Mouse (Mus musculus): Measurements from ENCODE around the gene Hormad1. TPM values are rescaled to one million over a fixed set of nuclear protein-coding genes. Genes with fewer than 3 reads are reported as not detected.

The Hormad1 gene
- total RNA-seq (2014; rRNA removed): not detected in 2 replicates
- polyA plus RNA-seq (2012; rRNA removed): not detected in 2 replicates

GRCm38 (mm10) chr3:95559437-95559836 lies at the start of gene Hormad1:
Gene Hormad1, plus strand, starts transcription at chr3:95559677.
- H3K9ac ChIP-seq (ENCODE audit: low read depth, low read length): no peak within 1 kb of the TSS
- H3K4me1 ChIP-seq (ENCODE audit: control insufficient read depth, insufficient read depth, low read length): no peaks in the 10 kb centered on the region
- no peaks in the 10 kb centered on the region for H3K27me3 ChIP-seq (ENCODE audit: control insufficient read depth, insufficient read depth, low read length)
- no peak for TF ChIP-seq POLR2A (IDR thresholded peaks at IDR 0.05; ENCODE audit: extremely low read depth, insufficient read depth, low read length)
- TF ChIP-seq CTCF (IDR thresholded peaks at IDR 0.05; ENCODE audit: low read depth, low read length): no peak
- H3K4me3 ChIP-seq (ENCODE audit: insufficient read depth, low read depth, low read length): no peak within 1 kb of the TSS
- no peak within 1 kb of the TSS for H3K27ac ChIP-seq (replicated peaks; ENCODE audit: insufficient read depth, low read depth, low read length)
- WGBS: 92% methylated on average over 27 of the region's 27 CpGs
- no peaks in the 10 kb centered on the region for H3K79me2 ChIP-seq (ENCODE audit: control insufficient read depth, insufficient read depth, low read length)
- no peak for DNase-seq (ENCODE audit: extremely low read depth, low read depth, low spot score)
- H3K36me3 ChIP-seq (ENCODE audit: control insufficient read depth, insufficient read depth, low read length): no peaks in the 10 kb centered on the region

DNA sequence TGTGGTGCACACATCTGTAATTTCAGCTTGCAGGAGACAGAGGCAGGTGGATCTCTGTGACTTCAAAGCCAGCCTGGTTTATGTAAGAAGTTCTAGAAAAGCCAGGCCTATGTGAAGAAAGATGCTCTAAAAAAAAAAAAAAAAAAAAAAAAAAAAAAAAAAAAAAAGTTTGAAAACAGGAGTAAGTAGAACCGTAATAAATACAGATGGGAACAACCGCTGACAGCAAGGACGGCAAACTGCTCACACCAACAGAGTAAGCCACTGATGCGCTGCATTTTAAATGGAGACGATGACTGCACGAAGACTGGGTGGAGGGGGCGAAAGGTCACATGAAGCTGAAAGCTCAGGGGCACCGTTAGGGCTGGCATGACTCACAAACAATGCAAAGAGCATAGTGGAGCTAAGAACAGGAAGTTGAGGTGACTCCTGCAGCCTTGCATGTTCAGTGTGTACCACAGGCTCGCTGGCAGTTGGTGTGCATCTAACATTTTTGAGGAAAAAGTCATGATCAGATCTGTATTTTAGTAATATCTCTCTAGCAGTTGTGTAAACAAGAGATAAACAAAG lies 47.8 kb upstream of the Hormad1 start:
- no peaks in the 10 kb centered on the region for H3K4me1 ChIP-seq (ENCODE audit: control insufficient read depth, insufficient read depth, low read length)
- no peaks in the 10 kb centered on the region for H3K79me2 ChIP-seq (ENCODE audit: control insufficient read depth, insufficient read depth, low read length)
- no peak overlapping the region for H3K27ac ChIP-seq (replicated peaks; ENCODE audit: insufficient read depth, low read depth, low read length)
- WGBS: 80% methylated on average over 9 of the region's 9 CpGs
- peaks cover 4% of the 10 kb centered on the region; the same call in 1 of the 2 replicates for H3K36me3 ChIP-seq (ENCODE audit: control insufficient read depth, insufficient read depth, low read length)
- no peak overlapping the region for H3K9ac ChIP-seq (ENCODE audit: low read depth, low read length)
- no peak overlapping the region for H3K4me3 ChIP-seq (ENCODE audit: insufficient read depth, low read depth, low read length)
- TF ChIP-seq CTCF (IDR thresholded peaks at IDR 0.05; ENCODE audit: low read depth, low read length) (no peak), POLR2A (IDR thresholded peaks at IDR 0.05; ENCODE audit: extremely low read depth, insufficient read depth, low read length) (no peak)
- H3K27me3 ChIP-seq (ENCODE audit: control insufficient read depth, insufficient read depth, low read length): no peaks in the 10 kb centered on the region
- no peak for DNase-seq (ENCODE audit: extremely low read depth, low read depth, low spot score)

GRCm38 (mm10) chr3:95516614-95517041 lies 42.8 kb upstream of the Hormad1 start:
- TF ChIP-seq POLR2A (IDR thresholded peaks at IDR 0.05; ENCODE audit: extremely low read depth, insufficient read depth, low read length) (no peak), CTCF (IDR thresholded peaks at IDR 0.05; ENCODE audit: low read depth, low read length) (no peak)
- Histone ChIP-seq H3K79me2 (ENCODE audit: control insufficient read depth, insufficient read depth, low read length) (no peaks in the 10 kb centered on the region), H3K9ac (ENCODE audit: low read depth, low read length) (no peak overlapping the region), H3K27ac (replicated peaks; ENCODE audit: insufficient read depth, low read depth, low read length) (no peak overlapping the region), H3K4me3 (ENCODE audit: insufficient read depth, low read depth, low read length) (no peak overlapping the region), H3K4me1 (ENCODE audit: control insufficient read depth, insufficient read depth, low read length) (no peaks in the 10 kb centered on the region; the same call in 1 of the 2 replicates), H3K27me3 (ENCODE audit: control insufficient read depth, insufficient read depth, low read length) (no peaks in the 10 kb centered on the region), H3K36me3 (ENCODE audit: control insufficient read depth, insufficient read depth, low read length) (no peaks in the 10 kb centered on the region)
- no peak for DNase-seq (ENCODE audit: extremely low read depth, low read depth, low spot score)
- WGBS: 99% methylated on average over 3 of the region's 3 CpGs

DNA sequence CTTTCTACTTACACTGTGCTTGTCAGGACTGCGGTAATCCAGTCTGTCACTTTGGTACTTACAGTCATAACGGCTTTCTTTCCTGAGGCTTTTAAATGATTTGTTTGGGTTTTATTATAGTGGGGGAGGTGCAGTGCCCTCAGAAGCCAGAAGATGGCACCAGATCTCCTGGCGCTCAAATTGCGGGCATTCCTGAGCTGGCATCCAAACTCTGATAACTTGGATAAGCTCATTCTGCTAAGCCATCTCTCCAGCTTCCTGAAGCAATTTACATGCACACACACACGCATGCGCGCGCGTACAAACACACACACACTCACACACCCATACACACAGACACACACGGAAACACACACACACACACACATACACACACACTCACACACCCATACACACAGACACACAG lies 42.0 kb upstream of the Hormad1 start:
- WGBS: 19% methylated on average over 10 of the region's 10 CpGs
- Histone ChIP-seq H3K4me3 (ENCODE audit: insufficient read depth, low read depth, low read length) (no peak overlapping the region), H3K4me1 (ENCODE audit: control insufficient read depth, insufficient read depth, low read length) (no peaks in the 10 kb centered on the region; the same call in 1 of the 2 replicates), H3K27me3 (ENCODE audit: control insufficient read depth, insufficient read depth, low read length) (no peaks in the 10 kb centered on the region), H3K9ac (ENCODE audit: low read depth, low read length) (no peak overlapping the region), H3K79me2 (ENCODE audit: control insufficient read depth, insufficient read depth, low read length) (no peaks in the 10 kb centered on the region), H3K27ac (replicated peaks; ENCODE audit: insufficient read depth, low read depth, low read length) (no peak overlapping the region), H3K36me3 (ENCODE audit: control insufficient read depth, insufficient read depth, low read length) (no peaks in the 10 kb centered on the region)
- TF ChIP-seq POLR2A (IDR thresholded peaks at IDR 0.05; ENCODE audit: extremely low read depth, insufficient read depth, low read length) (no peak), CTCF (IDR thresholded peaks at IDR 0.05; ENCODE audit: low read depth, low read length) (peak; percentile 92)
- peak; percentile 51 for DNase-seq (ENCODE audit: extremely low read depth, low read depth, low spot score)

- Histone ChIP-seq H3K27me3 (ENCODE audit: control insufficient read depth, insufficient read depth, low read length) (no peaks in the 10 kb centered on the region), H3K79me2 (ENCODE audit: control insufficient read depth, insufficient read depth, low read length) (no peaks in the 10 kb centered on the region), H3K9ac (ENCODE audit: low read depth, low read length) (no peak overlapping the region), H3K36me3 (ENCODE audit: control insufficient read depth, insufficient read depth, low read length) (no peaks in the 10 kb centered on the region), H3K4me3 (ENCODE audit: insufficient read depth, low read depth, low read length) (no peak overlapping the region), H3K27ac (replicated peaks; ENCODE audit: insufficient read depth, low read depth, low read length) (no peak overlapping the region), H3K4me1 (ENCODE audit: control insufficient read depth, insufficient read depth, low read length) (peaks cover 3% of the 10 kb centered on the region; the same call in 1 of the 2 replicates)
- DNase-seq (ENCODE audit: extremely low read depth, low read depth, low spot score): peak; percentile 23
- no peak for TF ChIP-seq POLR2A (IDR thresholded peaks at IDR 0.05; ENCODE audit: extremely low read depth, insufficient read depth, low read length)
- no peak for TF ChIP-seq CTCF (IDR thresholded peaks at IDR 0.05; ENCODE audit: low read depth, low read length)
- 74% methylated on average over 7 of the region's 7 CpGs for WGBS
Observed at GRCm38 (mm10) chr3:95518891-95519290, 40.6 kb upstream of the Hormad1 start.

DNA sequence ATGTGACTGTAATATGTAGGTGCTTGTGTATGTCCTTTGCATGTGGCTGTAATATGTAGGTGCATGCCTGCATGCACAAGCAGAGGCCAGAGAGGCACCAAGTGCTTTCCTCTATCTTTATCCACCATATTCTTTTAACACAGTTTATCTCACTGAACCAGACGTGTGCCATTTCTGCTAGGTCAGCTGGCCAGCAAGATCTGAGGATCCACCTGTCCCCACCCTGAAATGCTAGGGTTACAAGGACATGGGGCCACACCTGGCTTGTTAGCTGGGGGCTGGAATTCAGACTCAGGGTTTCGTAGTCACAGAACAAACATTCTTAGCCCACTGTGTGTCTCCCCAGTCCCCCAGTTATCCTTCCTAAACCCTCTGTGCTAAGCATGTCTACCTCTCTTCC lies 40.2 kb upstream of the Hormad1 start:
- DNase-seq (ENCODE audit: extremely low read depth, low read depth, low spot score): no peak
- H3K4me3 ChIP-seq (ENCODE audit: insufficient read depth, low read depth, low read length): no peak overlapping the region
- WGBS: 83% methylated on average over 2 of the region's 2 CpGs
- no peaks in the 10 kb centered on the region for H3K36me3 ChIP-seq (ENCODE audit: control insufficient read depth, insufficient read depth, low read length)
- H3K27ac ChIP-seq (replicated peaks; ENCODE audit: insufficient read depth, low read depth, low read length): no peak overlapping the region
- no peak overlapping the region for H3K9ac ChIP-seq (ENCODE audit: low read depth, low read length)
- H3K79me2 ChIP-seq (ENCODE audit: control insufficient read depth, insufficient read depth, low read length): no peaks in the 10 kb centered on the region
- H3K4me1 ChIP-seq (ENCODE audit: control insufficient read depth, insufficient read depth, low read length): peaks cover 3% of the 10 kb centered on the region; the same call in 1 of the 2 replicates
- TF ChIP-seq CTCF (IDR thresholded peaks at IDR 0.05; ENCODE audit: low read depth, low read length): no peak
- TF ChIP-seq POLR2A (IDR thresholded peaks at IDR 0.05; ENCODE audit: extremely low read depth, insufficient read depth, low read length): no peak
- H3K27me3 ChIP-seq (ENCODE audit: control insufficient read depth, insufficient read depth, low read length): no peaks in the 10 kb centered on the region

All from liver, adult 2 months (tissue).